Comparison of ENCODE assay signal across 8 mouse cellular contexts in the genomic region with DNA sequence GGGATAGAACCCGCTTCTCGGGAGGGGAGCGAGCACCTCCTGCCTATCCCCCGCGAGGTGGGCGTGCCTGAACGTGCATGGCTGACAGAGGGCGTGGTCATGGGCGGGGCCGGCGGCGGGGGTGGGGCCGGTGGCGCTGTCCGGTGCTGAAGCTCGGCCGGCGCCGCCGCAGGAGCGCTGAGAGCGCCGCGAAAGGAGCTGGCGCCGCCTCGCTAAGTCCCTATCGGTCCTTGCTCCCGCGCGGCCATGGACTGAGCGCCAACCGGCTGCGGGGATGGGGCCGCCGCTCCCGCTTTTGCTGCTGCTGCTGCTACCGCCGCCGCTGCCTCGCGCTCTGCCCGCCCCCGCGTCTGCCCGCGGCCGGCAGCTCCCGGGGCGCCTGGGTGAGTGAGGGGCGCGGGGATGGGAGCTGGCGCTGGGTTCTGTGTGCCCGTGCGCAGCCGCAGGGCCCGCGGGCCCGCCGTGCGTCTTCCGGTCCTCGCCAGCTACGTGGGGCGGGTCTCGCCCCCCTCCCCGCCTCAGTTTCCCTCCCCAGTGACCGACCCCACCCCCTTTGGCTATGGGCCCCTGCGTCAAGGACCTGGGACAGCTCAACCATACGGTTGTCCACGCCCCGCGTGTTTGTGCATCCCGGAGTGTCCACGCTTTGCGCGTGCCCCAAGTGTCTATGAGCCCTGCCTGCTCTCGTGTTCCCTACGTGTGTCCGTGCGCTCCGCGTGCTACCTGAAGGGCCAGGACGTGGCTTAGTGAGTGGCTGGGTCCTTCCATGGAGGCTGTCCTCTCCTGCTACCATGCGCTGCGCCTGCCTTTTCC. TPM values are rescaled to one million over a fixed set of nuclear protein-coding genes. Genes with fewer than 3 reads are reported as not detected.
DNase-seq lines count a peak whose midpoint lies in the region; ATAC-seq and TF ChIP-seq lines count a peak whose summit lies in the region.

A gene (plus strand): TSS at position 130 of the 813 bp plus-strand sequence.

- under 1% methylated on average over 86 of the region's 86 CpGs for WGBS in heart, embryonic 13.5 days
- under 1% methylated on average over 84 of the region's 86 CpGs for WGBS in kidney, embryonic 16.5 days
- WGBS in limb, embryonic 14.5 days, result 0% methylated on average over 49 of the region's 86 CpGs
- under 1% methylated on average over 84 of the region's 86 CpGs for WGBS in midbrain, embryonic 14.5 days

- H3K4me3 ChIP-seq in gastrocnemius, adult 2 months, result peak within 1 kb of the TSS; percentile 66
- peak within 1 kb of the TSS; percentile 65 for H3K4me3 ChIP-seq in heart, embryonic 13.5 days
- H3K4me3 ChIP-seq in kidney, embryonic 16.5 days (ENCODE audit: low read length), result peak within 1 kb of the TSS; percentile 55
- peak within 1 kb of the TSS; percentile 49 for H3K4me3 ChIP-seq in limb, embryonic 14.5 days (replicated peaks; ENCODE audit: low read length)
- peak within 1 kb of the TSS; percentile 74 for H3K4me3 ChIP-seq in midbrain, embryonic 14.5 days (replicated peaks; ENCODE audit: low read depth, low read length)

- H3K27ac ChIP-seq in gastrocnemius, adult 2 months, result no peak within 1 kb of the TSS
- H3K27ac ChIP-seq in heart, embryonic 13.5 days (replicated peaks), result no peak within 1 kb of the TSS
- no peak within 1 kb of the TSS for H3K27ac ChIP-seq in kidney, embryonic 16.5 days (ENCODE audit: low read length)
- H3K27ac ChIP-seq in limb, embryonic 14.5 days (replicated peaks; ENCODE audit: low read depth, low read length), result no peak within 1 kb of the TSS
- peak within 1 kb of the TSS; percentile 93 for H3K27ac ChIP-seq in midbrain, embryonic 14.5 days (replicated peaks; ENCODE audit: low read depth, low read length)

- no peak for TF ChIP-seq CTCF in gastrocnemius, adult 2 months (IDR thresholded peaks at IDR 0.05)

- ATAC-seq in heart, embryonic 13.5 days (ENCODE audit: extremely low read depth, insufficient number of reproducible peaks, low FRiP score, low TSS enrichment), result peak; percentile 79
- ATAC-seq in kidney, embryonic 16.5 days (ENCODE audit: low FRiP score, low TSS enrichment), result peak; percentile 99
- peak; percentile 90 for ATAC-seq in limb, embryonic 14.5 days (ENCODE audit: low FRiP score, low read depth)
- peak; percentile 90 for ATAC-seq in midbrain, embryonic 14.5 days (ENCODE audit: low FRiP score, low TSS enrichment)

- H3K9ac ChIP-seq in heart, embryonic 13.5 days, result peak within 1 kb of the TSS; percentile 52; the same call in 1 of the 2 replicates
- H3K9ac ChIP-seq in kidney, embryonic 16.5 days (replicated peaks; ENCODE audit: low read length), result no peak within 1 kb of the TSS
- H3K9ac ChIP-seq in limb, embryonic 14.5 days (ENCODE audit: low read depth, low read length, severe bottlenecking), result peak within 1 kb of the TSS; percentile 38; the same call in 1 of the 2 replicates
- peak within 1 kb of the TSS; percentile 89 for H3K9ac ChIP-seq in midbrain, embryonic 14.5 days (replicated peaks; ENCODE audit: low read length)

- TF ChIP-seq POLR2A in limb, embryonic 14.5 days (IDR thresholded peaks at IDR 0.05; ENCODE audit: borderline replicate concordance, extremely low read depth, insufficient read depth, insufficient read length), result no peak

- peaks cover 10% of the 10 kb centered on the region for H3K4me1 ChIP-seq in heart, embryonic 13.5 days
- H3K4me1 ChIP-seq in kidney, embryonic 16.5 days (ENCODE audit: insufficient read depth, low read length), result peaks cover 8% of the 10 kb centered on the region
- peaks cover 8% of the 10 kb centered on the region; the same call in 1 of the 2 replicates for H3K4me1 ChIP-seq in limb, embryonic 14.5 days (ENCODE audit: control insufficient read depth, insufficient read depth, low read length)
- peaks cover 11% of the 10 kb centered on the region; the same call in 1 of the 2 replicates for H3K4me1 ChIP-seq in midbrain, embryonic 14.5 days (ENCODE audit: control insufficient read depth, insufficient read depth, low read length)

- H3K27me3 ChIP-seq in heart, embryonic 13.5 days (replicated peaks), result peaks cover 47% of the 10 kb centered on the region
- H3K27me3 ChIP-seq in kidney, embryonic 16.5 days (ENCODE audit: insufficient read depth, low read length), result peaks cover 10% of the 10 kb centered on the region
- peaks cover 14% of the 10 kb centered on the region; the same call in 1 of the 2 replicates for H3K27me3 ChIP-seq in limb, embryonic 14.5 days (ENCODE audit: control insufficient read depth, insufficient read depth, low read length)
- no peaks in the 10 kb centered on the region for H3K27me3 ChIP-seq in midbrain, embryonic 14.5 days (ENCODE audit: control insufficient read depth, insufficient read depth, low read length)

- no peaks in the 10 kb centered on the region for H3K9me3 ChIP-seq in heart, embryonic 13.5 days
- H3K9me3 ChIP-seq in kidney, embryonic 16.5 days (ENCODE audit: low read length), result no peaks in the 10 kb centered on the region
- no peaks in the 10 kb centered on the region for H3K9me3 ChIP-seq in limb, embryonic 14.5 days (ENCODE audit: control insufficient read depth, low read length)
- H3K9me3 ChIP-seq in midbrain, embryonic 14.5 days (ENCODE audit: control insufficient read depth, low read length), result no peaks in the 10 kb centered on the region

- H3K4me2 ChIP-seq in heart, embryonic 13.5 days, result peak within 1 kb of the TSS; percentile 99
- H3K4me2 ChIP-seq in kidney, embryonic 16.5 days (replicated peaks; ENCODE audit: low read depth, low read length), result peak within 1 kb of the TSS; percentile 99
- peak within 1 kb of the TSS; percentile 96 for H3K4me2 ChIP-seq in limb, embryonic 14.5 days (replicated peaks; ENCODE audit: low read depth, low read length, severe bottlenecking)
- H3K4me2 ChIP-seq in midbrain, embryonic 14.5 days (ENCODE audit: low read length), result peak within 1 kb of the TSS; percentile 83

- H3K36me3 ChIP-seq in heart, embryonic 13.5 days, result no peaks in the 10 kb centered on the region
- H3K36me3 ChIP-seq in kidney, embryonic 16.5 days (ENCODE audit: insufficient read depth, low read length), result no peaks in the 10 kb centered on the region
- no peaks in the 10 kb centered on the region for H3K36me3 ChIP-seq in limb, embryonic 14.5 days (ENCODE audit: control insufficient read depth, insufficient read depth, low read length)
- H3K36me3 ChIP-seq in midbrain, embryonic 14.5 days (ENCODE audit: control insufficient read depth, insufficient read depth, low read length), result no peaks in the 10 kb centered on the region

- intact Hi-C loops in gastrocnemius, adult 2 months (cut with DNase I), result no loop called here

- peak; percentile 38 for DNase-seq in gastrocnemius, adult 2 months
- no peak for DNase-seq in gastrocnemius, adult 18-20 months (ENCODE audit: low spot score)
- peak; percentile 91 for DNase-seq in embryo, embryonic 11 days
- peak; percentile 72 for DNase-seq in limb, embryonic 14.5 days (ENCODE audit: low spot score)
- peak; percentile 90 for DNase-seq in midbrain, embryonic 14.5 days
- DNase-seq in spleen, postnatal 4 days (ENCODE audit: low spot score in 2 of 2), result peak; percentile 61 to 84

RNA-seq across cellular contexts. Expression of the gene that starts here (rescaled TPM):
- total RNA-seq in gastrocnemius, adult 2 months (2021), result not detected
- not detected for total RNA-seq in gastrocnemius, adult 18-20 months (2021)
- 0.05 and 0.15 TPM in 2 replicates for polyA plus RNA-seq in heart, embryonic 13.5 days (2015; fragmentation: Nextera tagmentation; extraction: Ambion mirVana)
- 0.15 TPM in 1 of 2 replicates, not detected in the other for polyA plus RNA-seq in kidney, embryonic 16.5 days (2015; fragmentation: Nextera tagmentation; extraction: Ambion mirVana)
- polyA plus RNA-seq in limb, embryonic 14.5 days (2012; rRNA removed), result 0.65 and 0.68 TPM in 2 replicates
- 0.08 and 0.19 TPM in 2 replicates for polyA plus RNA-seq in limb, embryonic 14.5 days (2014; fragmentation: Nextera tagmentation; extraction: Ambion mirVana)
- 15.8 and 18.3 TPM in 2 replicates for polyA plus RNA-seq in midbrain, embryonic 14.5 days (2014; fragmentation: Nextera tagmentation; extraction: Ambion mirVana)

Comparison
In these comparisons a context has a peak if more than half of its experiments do, and no peak if none do; other contexts are left out.
1. RNA of the gene that starts here (polyA plus RNA-seq): 15.8 to 18.3 TPM in midbrain, embryonic 14.5 days; 0.08 to 0.68 TPM in limb, embryonic 14.5 days, 0.05 to 0.15 TPM in heart, embryonic 13.5 days and 0.15 TPM in kidney, embryonic 16.5 days; every median in the first group is over 10 times any median in the second.
2. Peak in DNase-seq and H3K4me3 ChIP-seq in gastrocnemius, adult 2 months; RNA of the gene not detected or under 1 TPM.
3. Peak in ATAC-seq, H3K4me3 ChIP-seq, H3K9ac ChIP-seq and H3K4me2 ChIP-seq in heart, embryonic 13.5 days; RNA of the gene not detected or under 1 TPM.
4. Peak in ATAC-seq, H3K4me3 ChIP-seq and H3K4me2 ChIP-seq in kidney, embryonic 16.5 days; RNA of the gene not detected or under 1 TPM.
5. Peak in DNase-seq, ATAC-seq, H3K4me3 ChIP-seq, H3K9ac ChIP-seq and H3K4me2 ChIP-seq in limb, embryonic 14.5 days; RNA of the gene not detected or under 1 TPM.
6. Peak in every context shown above with its lines, with median percentiles within 50 percentile points of each other: H3K4me3 ChIP-seq, ATAC-seq and H3K4me2 ChIP-seq.